Mouse (Mus musculus) right cerebral cortex, adult 2 months (tissue): ENCODE data around the gene Stx6.

Experiments
- DNase-seq, 2 experiments: peaks; one replicate each; pipeline ENCODE4 v3.0.0; 2021 to 2022; ENCODE audit warnings: low spot score in 2 of 2

Stx6 gene

DNA sequence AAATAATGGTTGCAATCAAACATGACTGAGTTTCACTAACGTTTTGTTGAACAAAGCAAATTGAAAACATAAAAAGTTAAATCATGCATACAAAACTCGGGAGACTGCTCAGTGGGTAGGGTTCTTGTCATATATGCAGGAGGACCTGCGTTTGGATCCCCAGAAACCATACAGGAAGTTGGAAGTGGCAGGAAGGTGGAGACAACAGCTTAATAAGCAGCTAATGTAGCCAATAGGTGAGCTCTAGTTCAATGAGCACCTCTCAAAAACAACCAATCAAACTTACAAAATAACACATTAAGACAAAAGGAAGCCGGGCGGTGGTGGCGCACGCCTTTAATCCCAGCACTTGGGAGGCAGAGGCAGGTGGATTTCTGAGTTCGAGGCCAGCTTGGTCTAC, 95.8 kb downstream of the Stx6 start:
- no peak for DNase-seq
